Mouse (Mus musculus) c-Kit-negative CD71-positive TER-119-positive erythroid progenitor cells, embryonic 14.5 days (primary cell): ENCODE results near the gene Mvd.

ENCODE experiments used
- DNase-seq: peaks from one replicate; pipeline ENCODE4 v3.0.0-alpha.2; 2013; ENCODE audit warnings: low read depth, low spot score

Mvd gene

GRCm38 (mm10) chr8:122443262-122444006 lies at the start of gene Mvd:
Mvd (minus strand) TSS chr8:122443422.
- DNase-seq, result peak; percentile 94

- DNase-seq, result no peak
Observed at GRCm38 (mm10) chr8:122488387-122488786, 45.2 kb upstream of the Mvd start.

GRCm38 (mm10) chr8:122484831-122485230 lies 41.6 kb upstream of the Mvd start:
- DNase-seq, result no peak

GRCm38 (mm10) chr8:122483877-122484276 lies 40.7 kb upstream of the Mvd start:
- no peak for DNase-seq

- no peak for DNase-seq
Observed at GRCm38 (mm10) chr8:122482448-122482847, 39.2 kb upstream of the Mvd start.

- peak; percentile 73 for DNase-seq
Observed at GRCm38 (mm10) chr8:122475580-122476320, 32.5 kb upstream of the Mvd start, which contains the start of the genes Rnf166 and Ctu2. Rnf166 (minus strand) TSS chr8:122476064. Ctu2 (plus strand) TSS chr8:122476143.

GRCm38 (mm10) chr8:122474951-122475560 lies 31.8 kb upstream of the Mvd start:
- DNase-seq, result no peak

GRCm38 (mm10) chr8:122473911-122474421 lies 30.7 kb upstream of the Mvd start:
- no peak for DNase-seq

- DNase-seq, result no peak
Observed at GRCm38 (mm10) chr8:122470691-122471090, 27.5 kb upstream of the Mvd start.

- no peak for DNase-seq
Observed at GRCm38 (mm10) chr8:122469965-122470364, 26.7 kb upstream of the Mvd start.

- no peak for DNase-seq
Observed at GRCm38 (mm10) chr8:122469407-122469806, 26.2 kb upstream of the Mvd start.

GRCm38 (mm10) chr8:122467816-122468215 lies 24.6 kb upstream of the Mvd start:
- DNase-seq, result no peak

GRCm38 (mm10) chr8:122464985-122465384 lies 21.8 kb upstream of the Mvd start:
- DNase-seq, result no peak

GRCm38 (mm10) chr8:122463651-122464640 lies 20.7 kb upstream of the Mvd start:
- no peak for DNase-seq

- no peak for DNase-seq
Observed at GRCm38 (mm10) chr8:122462510-122462909, 19.3 kb upstream of the Mvd start.

- no peak for DNase-seq
Observed at GRCm38 (mm10) chr8:122461473-122462148, 18.4 kb upstream of the Mvd start.

- no peak for DNase-seq
Observed at GRCm38 (mm10) chr8:122460524-122461472, 17.6 kb upstream of the Mvd start, which contains the start of gene Snai3. Snai3 (minus strand) TSS chr8:122460733.

GRCm38 (mm10) chr8:122459990-122460389 lies 16.8 kb upstream of the Mvd start:
- DNase-seq, result no peak

- DNase-seq, result no peak
Observed at GRCm38 (mm10) chr8:122459218-122459900, 16.1 kb upstream of the Mvd start.
